Mouse (Mus musculus): ENCODE measurements around the gene Zfp598.

- TF ChIP-seq CTCF (IDR thresholded peaks at IDR 0.05; ENCODE audit: low read depth, low read length): no peak
- TF ChIP-seq POLR2A (IDR thresholded peaks at IDR 0.05; ENCODE audit: borderline replicate concordance, low read depth, low read length): no peak
These were observed 29.4 kb upstream of the Zfp598 start for GRCm38 (mm10) chr17:24640119-24640518.

All from bone marrow macrophage, adult 2 months (primary cell).